Mouse (Mus musculus) frontal cortex, adult 2 months (tissue): ENCODE measurements around the gene Fbrsl1. TPM values are rescaled to one million over a fixed set of nuclear protein-coding genes. Genes with fewer than 3 reads are reported as not detected.

Source experiments
- DNase-seq, 2 experiments: peaks; one replicate each; pipeline ENCODE4 v3.0.0; 2022; ENCODE audit warnings: low spot score in 1 of 2; ENCODE audit errors: extremely low spot score in 1 of 2
- polyA plus RNA-seq: library from polyadenylated mRNA; depleted of rRNA; stranded (reverse); fragments of >200 nt; gene quantifications from 2 replicates; pipeline ENCODE4 v1.2.3, GENCODE M21; 2012

Fbrsl1 gene
- polyA plus RNA-seq, 1 experiment, result 54.9 TPM

- DNase-seq, result no peak
These were observed 32.2 kb downstream of the Fbrsl1 start for GRCm38 (mm10) chr5:110415806-110416700.

GRCm38 (mm10) chr5:110415022-110415421, 33.3 kb downstream of the Fbrsl1 start:
- no peak for DNase-seq

GRCm38 (mm10) chr5:110413018-110413417, 35.3 kb downstream of the Fbrsl1 start:
- DNase-seq, result no peak

- DNase-seq, result no peak
These were observed 37.9 kb downstream of the Fbrsl1 start for GRCm38 (mm10) chr5:110410386-110410785.

GRCm38 (mm10) chr5:110408967-110409366, 39.3 kb downstream of the Fbrsl1 start:
- no peak for DNase-seq

- DNase-seq, result no peak
These were observed 42.1 kb downstream of the Fbrsl1 start for GRCm38 (mm10) chr5:110406065-110406714.

GRCm38 (mm10) chr5:110403931-110404330, 44.4 kb downstream of the Fbrsl1 start:
- DNase-seq, result no peak

GRCm38 (mm10) chr5:110402557-110402956, 45.7 kb downstream of the Fbrsl1 start:
- DNase-seq, result no peak

GRCm38 (mm10) chr5:110401101-110401500, 47.2 kb downstream of the Fbrsl1 start:
- DNase-seq, result no peak

GRCm38 (mm10) chr5:110395006-110395661, 53.2 kb downstream of the Fbrsl1 start:
- DNase-seq, result no peak

- DNase-seq, result no peak
These were observed 55.6 kb downstream of the Fbrsl1 start for GRCm38 (mm10) chr5:110392727-110393126.

- no peak for DNase-seq
These were observed 57.7 kb downstream of the Fbrsl1 start for GRCm38 (mm10) chr5:110390631-110391030.

- DNase-seq, result no peak
These were observed 61.0 kb downstream of the Fbrsl1 start for GRCm38 (mm10) chr5:110387332-110387731.

- DNase-seq, result peak in 1 of 2 experiments; percentile 67
These were observed 61.7 kb downstream of the Fbrsl1 start for GRCm38 (mm10) chr5:110386371-110387330.

GRCm38 (mm10) chr5:110385263-110385662, 63.0 kb downstream of the Fbrsl1 start:
- no peak for DNase-seq

- DNase-seq, result no peak
These were observed 63.8 kb downstream of the Fbrsl1 start for GRCm38 (mm10) chr5:110384491-110384890.

- no peak for DNase-seq
These were observed 68.5 kb downstream of the Fbrsl1 start for GRCm38 (mm10) chr5:110379823-110380222.

- DNase-seq, result no peak
These were observed 69.2 kb downstream of the Fbrsl1 start for GRCm38 (mm10) chr5:110379086-110379485.

- DNase-seq, result peak in 1 of 2 experiments; percentile 26
These were observed 70.1 kb downstream of the Fbrsl1 start for GRCm38 (mm10) chr5:110378181-110378583.

- peak; percentile 49 to 88 for DNase-seq
These were observed 71.4 kb downstream of the Fbrsl1 start for GRCm38 (mm10) chr5:110376802-110377433.
